Mouse (Mus musculus) left cerebral cortex, adult 2 months (tissue): ENCODE measurements around the gene Prom2. TPM values are rescaled to one million over a fixed set of nuclear protein-coding genes. Genes with fewer than 3 reads are reported as not detected.
A peak's percentile ranks its signal among the peaks of the same experiment; 100 is the strongest.

Source experiments
- DNase-seq, 2 experiments: peaks; one replicate each; pipeline ENCODE4 v3.0.0; 2021 to 2022; ENCODE audit warnings: low spot score in 2 of 2, mixed read lengths in 1 of 2; ENCODE audit errors: extremely low spot score in 1 of 2
- H3K27ac ChIP-seq: fragments of 200-600 bp; 2 replicates; pipeline ENCODE4 v1.8.1; 2022
- H3K4me3 ChIP-seq: fragments of 200-600 bp; 2 replicates; pipeline ENCODE4 v1.8.1; 2022
- CTCF ChIP-seq: fragments of 200-600 bp; IDR thresholded peaks from 2 replicates; pipeline ENCODE4 v1.8.1; 2022; ENCODE audit warnings: antibody characterized with exemption, mild to moderate bottlenecking, moderate library complexity
- intact Hi-C: fragments of 180-260 bp; cut with DNase I; formaldehyde crosslinking; loops from one replicate; pipeline ENCODE4 v1.15.1; 2025
- total RNA-seq, 2 experiments: library from RNA; stranded (reverse); gene quantifications; 2 replicates each; pipeline ENCODE4 v1.2.3; 2021

Prom2 gene
- total RNA-seq, 2 experiments from 2014 or later, result 0.16 to 1.2 TPM

DNA sequence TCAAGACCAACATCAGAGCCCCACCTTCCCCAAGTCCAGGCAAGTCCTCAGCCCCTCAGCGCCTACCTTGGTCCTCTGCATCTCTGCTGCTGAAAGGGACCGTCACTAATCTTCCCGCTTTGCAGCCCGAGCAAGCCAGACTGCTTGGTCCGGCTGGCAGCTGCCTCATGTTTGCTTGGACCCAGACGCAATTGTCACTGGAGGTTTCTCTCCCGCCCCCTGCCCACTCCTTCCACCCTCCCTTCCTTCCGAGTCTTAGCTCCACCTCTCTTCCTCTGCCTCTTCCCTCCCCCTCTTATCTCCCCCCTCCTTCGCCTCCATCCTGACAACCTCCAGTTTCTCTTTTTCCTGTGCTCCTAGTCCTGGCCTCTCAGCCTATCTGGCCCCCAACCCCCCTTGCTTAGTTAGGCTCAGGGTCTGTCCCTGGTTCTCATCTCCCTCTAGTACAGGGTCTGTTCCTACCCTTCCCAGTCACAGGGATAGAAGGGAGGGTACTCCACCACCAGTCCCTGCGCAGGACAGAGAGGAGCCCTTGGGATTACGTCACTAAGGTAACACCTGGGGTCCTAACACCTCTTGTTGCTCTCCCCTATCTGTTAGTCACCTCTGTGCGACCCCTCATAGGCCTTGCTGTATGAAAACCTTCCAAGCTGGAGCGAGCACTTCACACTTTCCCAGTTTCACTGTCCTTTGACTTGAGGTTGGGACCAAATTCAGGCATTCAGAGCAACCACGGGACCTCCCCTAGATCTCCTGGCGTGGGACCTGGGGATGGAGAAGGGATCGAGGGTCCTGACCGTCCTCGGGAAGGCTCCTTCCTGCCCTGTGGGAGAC lies 19.9 kb downstream of the Prom2 start:
- peak; percentile 72 to 77 for DNase-seq
- H3K4me3 ChIP-seq, result peak overlapping the region; percentile 69
- no peak for TF ChIP-seq CTCF
- peak overlapping the region; percentile 96 for H3K27ac ChIP-seq
- intact Hi-C loops, result loop anchor here (2.0 kb wide), 1 partner anchor 15 kb away; no protein-coding TSS in a partner anchor

DNA sequence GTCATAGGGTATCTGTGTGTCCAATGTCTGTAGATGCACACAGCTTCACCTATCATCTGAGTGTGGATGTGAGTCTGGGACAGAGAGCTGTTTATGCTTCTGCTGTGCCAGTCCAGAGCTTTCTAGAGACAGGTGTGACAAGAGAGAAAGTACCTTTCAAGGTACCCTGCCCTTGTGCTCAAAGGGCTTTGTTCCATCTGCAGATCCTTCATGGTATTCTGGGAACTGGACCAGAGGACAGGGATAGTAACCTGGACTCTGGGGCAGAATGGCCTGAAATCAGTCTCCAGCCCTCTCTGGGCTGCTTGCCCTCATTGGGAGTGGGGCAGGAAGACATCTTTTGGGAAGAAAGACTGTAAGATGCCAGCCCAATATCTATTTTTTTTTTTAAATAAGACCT lies 21.1 kb downstream of the Prom2 start:
- intact Hi-C loops, result no loop called here
- no peak for TF ChIP-seq CTCF
- H3K4me3 ChIP-seq, result peak overlapping the region; percentile 69
- peak overlapping the region; percentile 96 for H3K27ac ChIP-seq
- no peak for DNase-seq

DNA sequence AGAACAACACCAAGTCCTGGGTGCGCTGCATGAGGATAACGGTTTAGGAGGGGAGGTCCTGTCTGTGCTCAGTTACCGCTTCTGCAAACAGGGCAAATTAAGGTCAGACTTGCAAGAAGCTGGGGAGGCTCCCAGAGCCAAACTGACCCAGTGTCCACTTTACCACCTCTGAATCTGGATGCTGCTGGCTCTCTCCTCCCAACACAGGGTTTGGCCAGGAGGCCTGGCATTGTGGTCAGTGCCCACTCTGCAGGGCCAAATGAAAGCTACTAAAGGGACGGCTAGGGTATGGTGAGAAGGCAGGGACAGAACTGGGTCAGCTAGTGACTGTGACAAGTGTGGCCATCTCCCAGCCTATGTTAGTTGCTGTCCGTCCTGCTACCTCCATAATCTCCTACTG lies 22.0 kb downstream of the Prom2 start:
- Histone ChIP-seq H3K27ac (peak overlapping the region; percentile 96), H3K4me3 (peak overlapping the region; percentile 69)
- intact Hi-C loops, result no loop called here
- no peak for DNase-seq
- TF ChIP-seq CTCF, result no peak

DNA sequence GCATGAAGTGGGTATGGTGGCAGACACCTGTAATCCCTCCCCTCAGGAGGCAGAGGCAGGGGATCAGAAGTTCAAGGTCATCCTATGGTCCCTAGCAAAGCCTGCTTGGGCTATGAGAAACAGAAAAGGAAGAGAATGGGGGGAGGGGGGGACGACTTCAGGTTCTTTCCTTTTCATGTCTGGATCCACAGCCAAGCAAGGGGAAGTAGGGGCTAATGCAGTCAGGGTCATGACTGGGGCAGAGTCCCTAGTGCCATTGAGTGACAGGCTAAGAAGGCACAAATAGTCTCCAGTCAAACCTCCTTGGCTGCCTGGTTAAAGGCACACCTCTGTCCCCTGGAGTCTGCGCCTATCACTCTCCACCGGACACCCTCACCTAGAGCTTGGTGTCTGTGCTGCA lies 22.4 kb downstream of the Prom2 start:
- no peak for TF ChIP-seq CTCF
- intact Hi-C loops, result no loop called here
- Histone ChIP-seq H3K27ac (peak overlapping the region; percentile 96), H3K4me3 (peak overlapping the region; percentile 69)
- no peak for DNase-seq

DNA sequence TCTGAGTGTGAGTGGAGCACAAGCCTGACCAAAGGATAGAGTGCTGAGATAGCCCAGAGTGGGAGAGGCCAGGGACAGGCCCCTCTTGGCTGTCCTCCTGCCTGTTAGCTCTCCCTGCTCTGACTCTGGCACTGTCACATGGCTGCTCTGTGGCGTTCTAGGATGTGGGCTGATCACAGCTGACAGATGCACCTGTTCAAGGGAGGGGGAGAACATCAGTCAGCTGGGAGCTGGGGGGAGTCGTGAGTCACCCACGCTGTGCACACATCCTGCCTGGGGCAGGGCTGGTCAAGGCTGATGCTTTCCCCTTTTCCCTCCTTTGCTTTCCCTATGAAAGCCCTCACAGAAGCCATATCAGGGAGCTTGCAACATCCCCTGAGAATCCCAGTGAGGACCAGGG lies 23.0 kb downstream of the Prom2 start:
- no peak for TF ChIP-seq CTCF
- peak overlapping the region; percentile 69 for H3K4me3 ChIP-seq
- H3K27ac ChIP-seq, result peak overlapping the region; percentile 96
- DNase-seq, result peak; percentile 63 to 72
- intact Hi-C loops, result no loop called here

DNA sequence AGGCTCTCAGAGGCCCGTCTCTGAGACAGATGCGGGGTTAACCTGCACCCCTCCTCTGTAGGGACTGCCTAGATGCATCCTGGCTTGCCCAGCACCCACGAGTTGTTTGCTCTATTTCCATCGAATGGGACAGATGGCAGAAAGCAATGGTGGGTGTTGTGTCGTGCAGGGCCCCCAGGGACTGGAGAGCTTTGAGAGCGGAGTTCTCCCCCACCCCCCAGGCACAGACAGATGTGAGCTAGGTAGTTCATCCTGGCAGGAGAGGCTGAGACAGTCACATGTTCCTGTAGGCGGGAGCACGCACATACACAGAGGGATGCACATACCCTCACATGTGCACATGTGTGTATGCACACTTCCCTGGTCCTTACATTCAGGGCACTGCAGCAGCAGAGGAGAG lies 24.2 kb downstream of the Prom2 start:
- TF ChIP-seq CTCF, result no peak
- peak overlapping the region; percentile 96 for H3K27ac ChIP-seq
- DNase-seq, result peak; percentile 63 to 64
- intact Hi-C loops, result loop anchor here (1.0 kb wide), 1 partner anchor 18 kb away; no protein-coding TSS in a partner anchor
- H3K4me3 ChIP-seq, result peak overlapping the region; percentile 29

DNA sequence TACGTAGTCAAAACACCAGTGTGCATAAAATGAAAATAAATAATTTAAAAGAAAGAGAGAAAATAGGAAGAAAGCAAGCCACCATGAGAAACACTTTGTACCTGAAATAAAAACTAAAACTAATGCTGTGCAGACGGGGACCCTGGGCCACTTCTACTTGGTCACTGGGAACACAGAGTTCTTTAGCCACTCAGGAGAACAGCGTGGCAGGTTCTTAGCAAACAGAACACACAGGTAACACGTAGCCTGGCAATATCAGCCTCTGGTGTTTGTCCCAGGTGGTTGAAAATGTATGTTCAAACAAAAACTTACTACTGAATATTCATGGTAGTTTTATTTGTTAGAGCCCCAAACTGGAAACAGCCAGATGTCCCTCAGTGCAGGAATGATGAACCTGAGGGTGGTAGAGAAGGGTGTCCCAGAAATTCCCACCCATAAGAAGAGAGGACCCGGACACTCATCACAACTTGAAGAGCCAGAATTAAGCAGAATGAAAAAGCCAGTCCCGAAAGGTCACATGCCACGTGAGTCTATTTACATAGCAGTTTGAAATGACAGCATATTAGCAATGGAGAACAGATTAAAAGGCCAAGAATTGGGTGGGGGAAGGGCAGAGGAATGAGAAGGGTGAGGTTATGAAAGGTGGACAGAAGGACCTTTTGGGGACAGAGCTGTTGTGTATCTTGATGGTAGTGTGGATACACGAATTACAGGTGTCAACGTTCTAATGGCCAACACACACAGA lies 26.7 kb downstream of the Prom2 start:
- no peak overlapping the region for H3K27ac ChIP-seq
- intact Hi-C loops, result no loop called here
- TF ChIP-seq CTCF, result no peak
- DNase-seq, result no peak
- H3K4me3 ChIP-seq, result no peak overlapping the region

DNA sequence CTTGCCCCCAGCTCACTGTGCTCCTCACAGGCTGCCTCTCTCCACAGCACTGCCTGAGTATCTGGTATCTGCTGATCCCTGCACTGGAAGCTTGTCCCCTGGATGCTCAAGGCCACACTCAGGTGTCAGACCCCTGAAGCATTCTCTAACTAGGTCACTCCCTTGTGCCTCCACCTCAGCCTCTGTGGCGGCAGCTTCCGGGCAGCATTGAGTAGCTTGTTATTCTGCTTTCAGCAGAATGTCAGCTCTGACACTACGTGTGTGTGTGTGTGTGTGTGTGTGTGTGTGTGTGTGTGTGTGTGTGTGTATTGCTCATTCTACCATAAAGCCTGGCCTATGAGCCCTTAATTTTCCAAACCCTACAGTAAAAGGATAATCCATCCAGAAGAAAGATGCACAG lies 28.0 kb downstream of the Prom2 start:
- intact Hi-C loops, result no loop called here

DNA sequence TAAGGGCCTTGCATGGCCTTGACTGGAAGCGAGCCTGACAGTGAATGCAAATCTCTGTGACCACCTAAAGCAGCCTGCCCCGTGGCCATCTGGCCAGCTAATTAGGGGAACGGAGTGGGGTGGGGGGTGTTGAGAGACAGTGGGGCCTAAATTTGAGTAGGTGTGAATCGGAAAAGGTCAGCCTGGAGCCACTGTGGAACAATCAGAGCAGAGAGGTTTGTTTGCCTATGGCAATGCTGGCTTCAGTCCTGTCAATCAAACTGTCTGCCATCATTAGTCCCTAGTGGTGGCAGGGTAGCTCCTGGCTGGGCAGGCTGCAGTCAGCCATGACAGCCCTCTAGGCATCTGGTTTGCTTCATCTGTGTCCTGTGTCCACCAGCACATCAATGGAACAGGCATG lies 29.8 kb downstream of the Prom2 start:
- H3K27ac ChIP-seq, result no peak overlapping the region
- no peak overlapping the region for H3K4me3 ChIP-seq
- intact Hi-C loops, result no loop called here
- no peak for TF ChIP-seq CTCF
- DNase-seq, result no peak

More for the DNA sequence above, 28.0 kb downstream of the Prom2 start:
- H3K4me3 ChIP-seq, result no peak overlapping the region
- no peak overlapping the region for H3K27ac ChIP-seq
- no peak for TF ChIP-seq CTCF
- DNase-seq, result no peak

DNA sequence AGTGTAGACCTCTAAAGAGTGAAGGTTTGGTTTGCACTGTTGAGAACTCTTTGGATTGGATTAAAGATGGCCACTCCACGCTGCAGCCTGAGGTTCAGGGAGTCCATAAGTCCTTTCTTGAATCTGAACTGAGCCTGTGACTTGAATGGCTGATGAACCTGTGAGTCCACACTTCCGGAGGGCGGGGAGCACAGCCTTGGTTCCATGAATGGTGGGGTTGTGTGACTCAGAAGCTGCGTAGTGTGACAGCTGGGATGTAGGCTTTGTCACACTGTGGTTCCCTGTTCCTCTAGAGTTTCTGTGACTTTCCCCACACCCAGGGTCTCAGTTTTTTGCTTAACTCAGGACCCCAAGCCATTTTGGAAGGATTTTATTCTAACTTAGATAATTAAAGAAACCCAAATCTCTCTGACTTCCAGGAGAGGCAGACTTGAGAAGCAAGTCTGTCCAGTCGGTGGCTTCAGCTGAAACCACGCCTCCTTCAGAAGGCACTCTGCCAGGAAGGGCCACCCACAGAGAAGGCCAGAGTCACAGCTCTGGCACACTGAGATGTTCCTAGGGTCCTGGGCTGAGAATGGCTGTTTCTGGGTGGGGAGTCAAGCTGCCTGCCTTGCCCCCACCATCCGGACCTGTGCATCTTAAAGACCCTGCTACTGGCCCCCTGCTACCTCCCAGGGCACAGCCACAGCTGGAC lies 33.2 kb downstream of the Prom2 start:
- intact Hi-C loops, result loop anchor here (1.0 kb wide), 3 partner anchors 43 to 160 kb away; no protein-coding TSS in a partner anchor
- DNase-seq, result no peak
- no peak overlapping the region for H3K4me3 ChIP-seq
- H3K27ac ChIP-seq, result peak overlapping the region; percentile 36; the same call in 1 of the 2 replicates
- no peak; the same call in 1 of the 2 replicates for TF ChIP-seq CTCF

DNA sequence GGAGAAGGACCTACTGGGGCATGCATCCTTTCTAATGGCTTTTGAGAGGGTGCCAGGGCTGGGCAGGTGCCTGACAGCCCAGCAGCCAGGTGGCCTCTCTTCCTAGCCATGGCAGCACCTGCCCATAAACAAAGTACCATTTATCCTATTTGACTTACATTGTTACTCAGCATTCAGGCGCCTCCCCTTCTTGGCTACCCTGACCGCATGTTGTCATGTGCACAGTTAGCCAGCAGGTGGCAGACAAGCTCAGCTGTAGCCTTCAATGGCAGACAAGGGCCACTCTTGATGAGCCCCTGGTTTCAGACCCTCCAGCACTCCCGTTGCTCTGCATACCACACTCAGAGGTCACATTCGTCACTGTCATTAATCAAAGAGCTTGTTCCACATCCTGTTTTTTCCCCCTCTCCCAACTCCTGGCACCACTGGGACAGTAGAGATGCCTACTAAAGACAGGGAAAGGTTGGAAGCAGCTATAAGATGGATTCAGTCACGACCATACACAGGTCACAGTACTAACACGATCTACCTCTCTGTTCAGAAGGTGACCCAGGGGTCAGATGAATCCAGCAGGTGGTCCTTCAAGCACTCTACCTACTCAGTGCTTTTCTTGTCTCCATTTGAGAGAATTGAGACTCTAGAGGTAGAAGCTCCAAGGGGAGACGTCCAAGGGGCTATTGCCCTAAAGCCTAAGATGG lies 34.0 kb downstream of the Prom2 start:
- no peak overlapping the region for H3K4me3 ChIP-seq
- peak; percentile 79 to 89 for DNase-seq
- peak; percentile 94 for TF ChIP-seq CTCF
- intact Hi-C loops, result loop anchor here (1.0 kb wide), 3 partner anchors 44 to 161 kb away; no protein-coding TSS in a partner anchor
- H3K27ac ChIP-seq, result peak overlapping the region; percentile 36; the same call in 1 of the 2 replicates
